Mouse (Mus musculus) G1E (cell line): Measurements from ENCODE around the gene Ube2z. TPM values are rescaled to one million over a fixed set of nuclear protein-coding genes. Genes with fewer than 3 reads are reported as not detected.

Source experiments
- ATAC-seq: 2 replicates; pipeline ENCODE4 v1.8.0; 2016; ENCODE audit warnings: mild to moderate bottlenecking; ENCODE audit not compliant: insufficient number of reproducible peaks, poor library complexity, low FRiP score, severe bottlenecking; ENCODE audit errors: extremely low read depth
- DNase-seq: peaks from one replicate; pipeline ENCODE4 v3.0.0; 2012; ENCODE audit warnings: low spot score
- H3K27me3 ChIP-seq: 2 replicates; pipeline ENCODE4 v1.6.1; 2012; ENCODE audit warnings: mild to moderate bottlenecking, low read length, inconsistent platforms; ENCODE audit not compliant: insufficient read depth
- H3K36me3 ChIP-seq: replicated peaks from 2 replicates; pipeline ENCODE3; 2012; ENCODE audit warnings: mild to moderate bottlenecking, inconsistent platforms
- H3K4me1 ChIP-seq: 2 replicates; pipeline ENCODE4 v1.6.1; 2012; ENCODE audit warnings: low read depth, low read length, inconsistent platforms, mixed read lengths; ENCODE audit not compliant: insufficient read depth
- H3K4me3 ChIP-seq: 2 replicates; pipeline ENCODE4 v1.5.1; 2012; ENCODE audit warnings: low read depth, mild to moderate bottlenecking, inconsistent platforms, low read length, moderate library complexity, mixed read lengths
- H3K9me3 ChIP-seq: replicated peaks from 2 replicates; pipeline ENCODE4 v1.6.1; 2012; ENCODE audit warnings: inconsistent platforms
- CTCF ChIP-seq: IDR thresholded peaks from 2 replicates; pipeline ENCODE4 v1.5.1; 2012; ENCODE audit warnings: low read depth, low read length, inconsistent platforms, mixed read lengths
- GATA1 ChIP-seq: IDR thresholded peaks from 2 replicates; pipeline ENCODE4 v1.6.1; 2012; ENCODE audit warnings: borderline replicate concordance, low read length, inconsistent platforms, mixed read lengths
- GATA2 ChIP-seq: IDR thresholded peaks from 2 replicates; pipeline ENCODE4 v1.6.1; 2012; ENCODE audit warnings: low read depth, low read length, inconsistent platforms, borderline replicate concordance
- POLR2AphosphoS5 ChIP-seq: IDR thresholded peaks from 2 replicates; pipeline ENCODE4 v1.6.1; 2012; ENCODE audit warnings: low read depth, low read length, inconsistent platforms; ENCODE audit not compliant: insufficient replicate concordance
- TAL1 ChIP-seq: conservative IDR thresholded peaks from 2 replicates; pipeline ENCODE4 v1.6.1; 2012; ENCODE audit warnings: low read depth, low read length, inconsistent platforms, mixed read lengths
- polyA plus RNA-seq: library from polyadenylated mRNA; stranded (reverse); fragments of >175 nt; gene quantifications from 2 replicates; pipeline ENCODE4 v1.2.3, GENCODE M21; 2012
- total RNA-seq, 2 experiments: library from RNA; stranded (forward) in 1 of 2; stranded (reverse) in 1 of 2; fragments of 200-1000 nt in 1 of 2; fragments of >200 nt in 1 of 2; fragmentation: Nextera tagmentation in 1 of 2; gene quantifications; 2 replicates each; pipeline ENCODE4 v1.2.3; 2014 to 2017

Ube2z gene
- total and polyA plus RNA-seq, 3 experiments = 25.8 to 38.5 (median 35.8) TPM

DNA sequence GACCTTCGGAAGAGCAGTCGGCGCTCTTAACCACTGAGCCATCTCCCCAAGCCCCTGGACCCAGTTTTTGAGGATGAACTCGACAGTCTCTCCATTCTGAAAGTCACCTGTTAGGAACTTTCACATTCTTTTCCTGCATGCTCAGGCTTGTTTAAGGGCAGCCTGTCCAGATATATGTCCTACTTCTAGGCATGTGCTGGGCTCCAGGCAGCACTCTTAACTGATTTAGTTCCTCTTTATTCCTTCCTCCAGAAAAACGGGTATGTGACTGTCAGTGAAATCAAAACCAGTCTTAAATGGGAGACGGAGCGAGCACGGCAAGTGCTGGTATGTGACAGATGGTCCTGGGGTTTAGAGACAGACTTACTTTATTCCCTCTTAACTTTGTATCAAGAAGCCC, 19.2 kb downstream of the Ube2z start:
- no peaks in the 10 kb centered on the region for H3K9me3 ChIP-seq
- TF ChIP-seq POLR2AphosphoS5 (no peak), GATA1 (no peak), CTCF (no peak), GATA2 (no peak), TAL1 (no peak)
- no peaks in the 10 kb centered on the region for H3K27me3 ChIP-seq
- peaks cover 95% of the 10 kb centered on the region for H3K36me3 ChIP-seq
- no peak overlapping the region for H3K4me3 ChIP-seq
- DNase-seq (no peak), ATAC-seq (no peak)
- H3K4me1 ChIP-seq = peaks cover 24% of the 10 kb centered on the region

DNA sequence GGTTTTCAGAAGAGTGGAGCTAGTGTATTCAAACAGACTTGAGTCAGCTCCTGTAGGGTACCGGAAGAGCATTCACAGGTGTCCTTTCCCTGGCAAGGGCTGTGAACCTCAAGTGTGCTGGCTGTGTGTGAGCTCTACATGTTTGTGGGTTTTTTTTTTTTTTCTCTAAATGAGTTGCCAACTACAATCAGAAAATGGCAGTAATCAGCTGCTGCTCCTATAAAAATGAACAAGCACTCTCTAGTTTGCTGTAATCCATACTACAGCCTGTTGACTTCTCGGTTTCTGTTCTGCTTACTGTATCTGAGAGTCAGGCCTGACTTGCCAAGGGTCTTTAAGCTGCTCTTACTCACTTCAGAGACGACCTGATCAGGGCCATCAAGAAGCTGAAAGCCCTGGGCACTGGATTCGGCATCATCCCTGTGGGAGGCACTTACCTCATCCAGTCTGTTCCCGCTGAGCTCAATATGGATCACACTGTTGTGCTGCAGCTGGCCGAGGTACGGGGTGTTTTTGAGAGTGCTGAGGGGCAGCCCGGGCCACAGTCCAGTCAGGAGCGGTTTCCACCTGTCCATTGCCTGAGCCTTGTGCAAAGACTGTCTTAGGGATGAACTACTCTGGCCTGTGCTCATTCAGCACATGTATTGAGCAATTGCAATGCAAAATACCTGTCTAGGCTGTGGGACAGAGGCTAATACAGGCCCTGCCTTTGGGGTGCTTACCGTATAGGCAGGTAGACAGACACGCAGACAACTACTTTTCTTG, 20.2 kb downstream of the Ube2z start:
- ATAC-seq = no peak
- Histone ChIP-seq H3K27me3 (no peaks in the 10 kb centered on the region), H3K36me3 (peaks cover 92% of the 10 kb centered on the region), H3K4me3 (no peak overlapping the region), H3K4me1 (peaks cover 22% of the 10 kb centered on the region), H3K9me3 (no peaks in the 10 kb centered on the region)
- DNase-seq = no peak
- TF ChIP-seq GATA2 (no peak), CTCF (no peak), TAL1 (no peak), POLR2AphosphoS5 (no peak), GATA1 (no peak)

DNA sequence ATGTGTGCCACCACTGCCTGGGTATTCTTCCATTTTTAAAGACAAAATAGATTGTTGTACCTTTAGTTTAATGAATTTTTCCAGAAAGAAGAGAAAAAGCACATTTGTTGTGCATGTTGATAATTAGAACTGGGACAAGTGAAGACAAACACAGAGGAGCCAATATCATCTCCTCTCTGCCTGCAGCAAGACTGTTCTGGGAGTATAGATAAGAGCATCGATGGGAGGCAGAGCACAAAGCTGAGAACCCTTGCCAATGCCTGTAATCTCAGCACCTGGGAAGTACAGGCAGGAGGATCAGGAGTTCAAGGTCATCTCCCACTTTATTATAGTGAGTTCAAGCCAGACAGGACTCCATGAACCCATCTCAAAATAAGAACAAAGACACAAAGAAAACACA, 26.6 kb downstream of the Ube2z start:
- peaks cover 63% of the 10 kb centered on the region for H3K36me3 ChIP-seq
- no peak for ATAC-seq

DNA sequence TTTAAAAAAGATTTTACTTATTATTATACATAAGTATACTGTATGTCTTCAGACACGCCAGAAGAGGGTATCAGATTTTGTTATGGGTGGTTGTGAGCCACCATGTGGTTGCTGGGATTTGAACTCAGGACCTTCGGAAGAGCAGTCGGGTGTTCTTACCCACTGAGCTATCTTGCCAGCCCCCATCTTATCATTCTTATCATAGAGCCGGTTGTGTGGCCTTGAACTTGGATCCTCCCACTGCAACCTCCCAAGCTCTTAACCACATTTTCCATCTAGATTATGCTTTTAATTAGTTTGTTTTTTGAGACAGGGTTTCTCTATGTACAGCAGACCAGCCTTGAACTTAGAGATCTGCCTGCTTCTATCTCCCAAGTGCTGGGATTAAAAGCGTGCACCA, 27.7 kb downstream of the Ube2z start:
- ATAC-seq (no peak), DNase-seq (no peak)
- no peak for TF ChIP-seq GATA1
- TF ChIP-seq TAL1 = no peak
- no peak for TF ChIP-seq CTCF
- TF ChIP-seq POLR2AphosphoS5 = no peak
- no peak for TF ChIP-seq GATA2
- H3K27me3 ChIP-seq = no peaks in the 10 kb centered on the region
- no peak overlapping the region for H3K4me3 ChIP-seq
- H3K36me3 ChIP-seq = peaks cover 52% of the 10 kb centered on the region
- H3K4me1 ChIP-seq = peaks cover 33% of the 10 kb centered on the region
- H3K9me3 ChIP-seq = no peaks in the 10 kb centered on the region

More for the DNA sequence above, 26.6 kb downstream of the Ube2z start:
- DNase-seq = no peak
- no peak for TF ChIP-seq POLR2AphosphoS5
- TF ChIP-seq GATA2 = no peak
- TF ChIP-seq TAL1 = no peak
- no peak for TF ChIP-seq GATA1
- no peak for TF ChIP-seq CTCF
- no peaks in the 10 kb centered on the region for H3K27me3 ChIP-seq
- H3K9me3 ChIP-seq = no peaks in the 10 kb centered on the region
- H3K4me3 ChIP-seq = no peak overlapping the region
- peaks cover 33% of the 10 kb centered on the region for H3K4me1 ChIP-seq

DNA sequence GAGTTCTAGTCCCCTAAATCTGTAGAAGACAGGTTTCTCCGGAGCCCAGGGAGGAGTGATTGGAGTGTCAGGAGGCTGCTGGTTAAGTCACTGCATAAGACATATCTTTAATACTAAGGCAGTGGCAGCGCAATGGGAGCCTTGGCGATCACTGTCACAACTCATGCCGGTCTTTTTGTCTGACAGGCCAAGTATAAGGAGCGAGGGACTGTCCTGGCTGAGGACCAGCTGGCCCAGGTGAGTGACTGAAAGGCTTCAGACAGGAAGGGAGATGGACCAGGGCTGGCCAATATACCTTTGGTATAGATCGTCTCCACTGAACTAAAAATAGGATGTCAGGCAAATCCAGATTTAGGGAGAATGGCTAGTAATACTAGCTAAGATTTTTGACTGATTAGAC, 30.1 kb downstream of the Ube2z start:
- TF ChIP-seq GATA1 (no peak), CTCF (no peak), POLR2AphosphoS5 (no peak), GATA2 (no peak), TAL1 (no peak)
- Histone ChIP-seq H3K4me1 (peaks cover 31% of the 10 kb centered on the region), H3K4me3 (peak overlapping the region; percentile 81), H3K36me3 (peaks cover 34% of the 10 kb centered on the region), H3K27me3 (no peaks in the 10 kb centered on the region; the same call in 1 of the 2 replicates), H3K9me3 (no peaks in the 10 kb centered on the region)
- ATAC-seq (no peak), DNase-seq (no peak)

DNA sequence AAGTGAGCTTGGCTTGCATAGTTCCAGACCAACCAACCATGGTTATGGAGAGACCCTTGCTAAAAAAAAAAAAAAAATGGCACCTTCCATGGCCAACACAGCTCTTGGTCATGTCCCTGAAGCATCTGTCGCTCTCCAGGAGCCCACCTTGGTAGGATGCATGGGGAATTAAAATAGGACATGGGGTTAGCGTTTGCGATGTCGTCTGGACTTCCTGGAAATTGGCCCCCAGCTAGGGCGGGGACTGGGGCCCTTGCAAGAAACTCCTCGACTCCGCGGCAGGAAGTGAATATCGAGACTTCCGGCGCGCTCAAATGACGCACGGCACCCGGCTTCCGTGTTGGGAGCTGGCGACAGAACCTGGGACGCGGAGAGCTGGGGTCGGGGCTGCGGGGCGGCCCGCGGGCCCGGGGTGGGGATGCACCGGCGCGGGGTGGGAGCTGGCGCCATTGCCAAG, 30.6 kb downstream of the Ube2z start, which contains the start of gene Snf8:
Snf8 (plus strand) TSS at position 290 of the 457 bp plus-strand sequence.
- Histone ChIP-seq H3K4me1 (peaks cover 31% of the 10 kb centered on the region), H3K9me3 (no peaks in the 10 kb centered on the region), H3K27me3 (peaks cover 4% of the 10 kb centered on the region; the same call in 1 of the 2 replicates), H3K36me3 (peaks cover 34% of the 10 kb centered on the region), H3K4me3 (peak within 1 kb of the TSS; percentile 81)
- TF ChIP-seq POLR2AphosphoS5 (no peak), TAL1 (no peak), GATA1 (no peak), GATA2 (no peak), CTCF (no peak)
- peak; percentile 93 for DNase-seq
- ATAC-seq = peak; percentile 73
